ENCODE assay signal across 30 mouse cellular contexts in genomic region chr4:100391021-100391420, GRCm38 (mm10).
"Had no signal": no experiment of that assay in that cellular context is flagged by ENCODE, and none has a peak within 500 bp of the region (broad histone marks: within the 10 kb centered on the region; RNA-seq: fewer than 3 reads in every experiment).

No protein-coding gene starts in this region.

- H3K4me2 ChIP-seq: heart, embryonic 15.5 days; hindbrain, embryonic 12.5 days; hindbrain, embryonic 13.5 days; hindbrain, embryonic 14.5 days; hindbrain, embryonic 15.5 days; intestine, embryonic 15.5 days; kidney, embryonic 15.5 days had no signal

- H3K4me3 ChIP-seq: heart, embryonic 15.5 days; hindbrain, embryonic 10.5 days; hindbrain, embryonic 12.5 days; hindbrain, embryonic 13.5 days; hindbrain, embryonic 15.5 days; intestine, embryonic 15.5 days; kidney, embryonic 15.5 days; layer of hippocampus, adult 2 months; left cerebral cortex, adult 2 months had no signal

- H3K9me3 ChIP-seq: heart, embryonic 15.5 days; hindbrain, embryonic 10.5 days; hindbrain, embryonic 12.5 days; hindbrain, embryonic 13.5 days; hindbrain, embryonic 15.5 days; intestine, embryonic 15.5 days; kidney, embryonic 15.5 days had no signal

- H3K4me1 ChIP-seq: hindbrain, embryonic 10.5 days; hindbrain, embryonic 12.5 days; hindbrain, embryonic 13.5 days; hindbrain, embryonic 15.5 days; intestine, embryonic 15.5 days had no signal

- H3K27me3 ChIP-seq: heart, embryonic 15.5 days; hindbrain, embryonic 12.5 days; hindbrain, embryonic 13.5 days; hindbrain, embryonic 15.5 days; intestine, embryonic 15.5 days; kidney, embryonic 15.5 days had no signal

- H3K36me3 ChIP-seq: heart, embryonic 15.5 days; hindbrain, embryonic 10.5 days; hindbrain, embryonic 12.5 days; hindbrain, embryonic 13.5 days; hindbrain, embryonic 15.5 days; intestine, embryonic 15.5 days; kidney, embryonic 15.5 days had no signal

- ATAC-seq: hindbrain, embryonic 16.5 days; hindbrain, postnatal 0 days; inflammation-experienced regulatory T-cells, adult 6 months; intestine, embryonic 15.5 days; intestine, embryonic 16.5 days; intestine, postnatal 0 days had no signal

- H3K27ac ChIP-seq: heart, embryonic 15.5 days; hindbrain, embryonic 10.5 days; hindbrain, embryonic 12.5 days; hindbrain, embryonic 13.5 days; hindbrain, embryonic 14.5 days; hindbrain, embryonic 15.5 days; hindbrain, postnatal 0 days; intestine, embryonic 15.5 days; kidney, embryonic 15.5 days; kidney, postnatal 0 days; layer of hippocampus, adult 2 months; left cerebral cortex, adult 2 months had no signal

- H3K9ac ChIP-seq: heart, embryonic 15.5 days; hindbrain, embryonic 12.5 days; hindbrain, embryonic 13.5 days; hindbrain, embryonic 14.5 days; hindbrain, embryonic 15.5 days; intestine, embryonic 15.5 days; kidney, embryonic 15.5 days had no signal

- DNase-seq: heart, postnatal 10 days; heart, postnatal 14 days; heart, postnatal 36 days; heart, postnatal 4 days; kidney, adult 11 months; kidney, adult 18-20 months; kidney, adult 8-10 months; kidney, adult 9 months; kidney, postnatal 10 days; kidney, postnatal 25 days; kidney, postnatal 36 days; kidney, postnatal 4 days; layer of hippocampus, adult 9-11 months; layer of hippocampus, postnatal 36 days had no signal
